Mouse (Mus musculus) frontal cortex, adult 2 months (tissue): ENCODE results near the gene Aldh4a1. TPM values are rescaled to one million over a fixed set of nuclear protein-coding genes. Genes with fewer than 3 reads are reported as not detected.

Experiments used
- DNase-seq, 2 experiments: peaks; one replicate each; pipeline ENCODE4 v3.0.0; 2022; ENCODE audit warnings: low spot score in 1 of 2; ENCODE audit errors: extremely low spot score in 1 of 2
- polyA plus RNA-seq: library from polyadenylated mRNA; depleted of rRNA; stranded (reverse); fragments of >200 nt; gene quantifications from 2 replicates; pipeline ENCODE4 v1.2.3, GENCODE M21; 2012; rRNA removed

Gene Aldh4a1
- polyA plus RNA-seq, 1 experiment, result 24.7 TPM

DNA sequence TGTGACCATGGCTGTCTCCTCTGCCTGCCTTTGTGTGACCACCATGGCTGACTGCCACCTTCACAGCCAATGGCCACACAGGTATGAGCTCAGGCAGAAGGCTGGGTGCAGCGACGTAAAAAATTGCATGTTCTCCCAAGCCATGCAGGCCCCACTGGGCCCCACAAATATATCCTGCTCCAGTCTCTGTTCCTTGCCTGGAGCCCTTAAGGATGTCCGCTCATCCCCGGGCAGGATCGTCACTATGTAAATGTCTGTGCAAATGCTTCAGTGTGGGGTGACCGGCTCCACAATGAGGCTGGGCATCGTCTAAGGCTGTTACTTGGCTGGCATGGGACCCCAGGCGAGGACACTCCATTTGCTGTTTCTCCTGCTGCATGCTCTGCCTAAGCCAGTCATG is 30.6 kb downstream of the Aldh4a1 start, which contains the start of gene Tas1r2:
TSS of gene Tas1r2 (plus strand) at position 301 of the 400 bp plus-strand sequence.
- DNase-seq, result no peak

DNA sequence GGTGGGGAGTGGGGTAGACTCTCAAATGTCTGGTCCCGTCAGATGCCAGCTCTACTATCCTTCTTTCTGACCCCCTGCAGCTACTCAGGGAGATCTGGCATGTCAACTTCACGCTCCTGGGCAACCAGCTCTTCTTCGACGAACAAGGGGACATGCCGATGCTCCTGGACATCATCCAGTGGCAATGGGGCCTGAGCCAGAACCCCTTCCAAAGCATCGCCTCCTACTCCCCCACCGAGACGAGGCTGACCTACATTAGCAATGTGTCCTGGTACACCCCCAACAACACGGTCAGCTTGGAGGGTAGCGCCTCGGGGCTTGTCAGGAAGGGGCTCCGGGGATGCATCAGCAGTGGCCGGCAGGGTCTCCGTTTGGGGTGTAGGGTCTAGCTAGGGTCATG is 39.2 kb downstream of the Aldh4a1 start:
- DNase-seq, result no peak

DNA sequence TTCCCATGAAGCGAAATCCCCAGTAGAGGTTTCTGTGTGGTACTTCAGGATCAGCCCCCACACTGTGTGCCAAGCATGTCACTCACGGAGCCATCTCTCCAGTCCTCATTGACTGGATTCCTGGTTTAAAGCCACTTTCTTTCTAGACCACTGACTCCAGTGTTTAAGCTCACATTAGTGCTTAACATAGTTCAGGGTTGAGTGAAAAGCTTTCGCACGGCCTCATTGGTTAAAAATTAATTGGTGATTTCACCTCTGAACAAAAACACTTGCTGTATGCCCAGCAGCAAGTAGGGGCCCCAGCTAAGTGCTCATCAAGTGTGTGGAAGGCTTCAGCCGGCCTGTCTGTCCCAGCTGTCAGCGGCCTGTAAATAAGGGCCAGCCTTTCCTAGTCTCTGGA is 45.0 kb downstream of the Aldh4a1 start:
- DNase-seq, result no peak

DNA sequence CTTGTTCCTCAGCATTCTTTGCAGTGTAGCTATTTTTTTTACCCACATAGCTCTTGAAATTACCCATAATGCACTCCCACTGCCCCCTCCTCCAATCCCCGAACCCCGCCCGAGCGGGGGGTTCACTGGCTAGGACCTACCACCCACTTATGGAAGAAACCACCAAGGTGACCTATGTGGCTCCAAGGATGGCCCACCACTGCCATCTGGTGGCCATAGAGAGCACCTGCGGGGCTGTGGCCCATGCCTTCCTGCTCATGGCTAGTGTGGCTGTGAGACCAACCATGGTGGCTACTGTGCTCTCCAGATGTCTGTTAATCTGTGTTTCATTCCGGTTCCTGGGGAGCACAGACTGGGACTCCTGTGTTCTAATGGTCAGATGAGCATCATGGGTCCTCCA is 47.2 kb downstream of the Aldh4a1 start:
- peak in 1 of 2 experiments; percentile 71 for DNase-seq

DNA sequence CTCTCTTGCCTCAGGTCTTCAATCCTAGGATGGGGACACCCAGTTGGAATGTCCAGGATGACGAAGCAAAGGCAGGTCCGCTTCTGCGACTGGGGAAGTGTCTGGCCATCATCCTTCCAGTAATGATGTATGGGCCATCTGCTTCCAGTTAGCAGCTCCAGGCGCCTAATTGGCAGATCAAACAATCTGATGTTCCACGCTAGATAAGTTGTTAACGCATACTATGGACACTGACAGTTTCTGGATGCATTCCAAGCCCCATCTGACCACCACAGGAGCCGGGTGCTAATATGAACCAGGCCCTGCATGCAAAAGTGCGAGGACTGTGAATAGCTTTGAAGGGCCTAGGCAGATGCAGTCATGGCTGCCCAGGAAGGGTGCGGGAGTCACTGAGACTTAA is 53.0 kb downstream of the Aldh4a1 start:
- no peak for DNase-seq

DNA sequence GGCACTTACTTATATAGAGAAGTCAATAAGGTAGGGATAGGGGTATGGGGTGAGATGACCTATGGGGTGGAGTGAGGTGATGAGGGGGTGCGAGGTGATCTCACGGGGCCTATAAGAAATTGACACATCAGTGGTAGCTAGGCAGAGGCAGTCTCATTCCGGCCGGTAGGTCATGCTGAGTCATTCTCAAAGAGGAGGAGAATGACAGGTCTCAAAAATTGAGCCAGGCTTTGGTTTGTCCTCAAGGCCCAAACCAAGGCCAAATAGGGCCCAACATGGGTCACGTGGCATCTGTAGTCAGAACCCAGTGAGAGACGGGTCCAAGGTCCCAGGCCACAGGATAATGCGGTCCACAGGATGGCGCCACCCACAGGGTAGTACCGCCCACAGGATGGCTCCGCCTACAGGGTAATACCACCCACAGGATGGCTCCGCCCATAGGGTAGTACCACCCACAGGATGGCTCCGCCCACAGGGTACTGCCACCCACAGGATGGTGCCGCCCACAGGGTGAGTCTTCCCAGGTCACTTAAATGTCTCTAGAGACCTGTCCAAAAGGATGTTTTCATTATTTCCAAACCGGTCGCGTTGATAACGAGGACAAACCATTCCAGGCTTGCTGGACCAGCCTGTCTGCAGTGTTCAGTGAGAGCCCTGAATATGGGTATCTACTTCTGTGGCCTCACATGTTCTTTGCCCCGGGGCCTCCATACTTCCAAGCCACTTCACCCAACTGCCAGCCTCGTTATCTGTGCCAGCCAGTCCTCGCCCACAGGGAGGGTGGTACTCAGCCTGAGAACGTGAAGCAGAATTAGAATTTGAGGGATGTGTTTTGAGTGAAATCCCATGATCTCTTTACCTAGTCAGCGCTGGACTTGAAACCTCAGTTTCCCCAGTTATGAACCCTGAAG is 61.3 kb downstream of the Aldh4a1 start:
- no peak for DNase-seq

DNA sequence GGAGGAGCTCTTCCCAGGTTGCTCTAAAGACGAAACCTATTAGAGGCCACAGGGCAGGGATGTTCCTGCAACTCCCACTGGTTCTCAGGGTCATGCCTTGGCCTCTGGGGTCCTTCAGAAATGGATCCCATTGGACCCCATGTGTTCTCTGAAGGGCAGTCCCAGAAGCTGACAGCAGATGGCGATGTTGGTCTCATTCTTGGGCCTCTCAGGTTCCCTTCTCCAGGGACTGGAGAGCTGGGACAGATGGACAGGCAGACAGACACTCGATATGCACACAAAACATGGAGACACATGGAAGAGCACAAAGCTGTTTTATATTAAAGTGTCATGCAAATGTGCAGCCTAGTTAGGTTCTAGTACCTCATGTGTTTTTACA is 62.0 kb downstream of the Aldh4a1 start:
- peak; percentile 14 to 82 for DNase-seq

DNA sequence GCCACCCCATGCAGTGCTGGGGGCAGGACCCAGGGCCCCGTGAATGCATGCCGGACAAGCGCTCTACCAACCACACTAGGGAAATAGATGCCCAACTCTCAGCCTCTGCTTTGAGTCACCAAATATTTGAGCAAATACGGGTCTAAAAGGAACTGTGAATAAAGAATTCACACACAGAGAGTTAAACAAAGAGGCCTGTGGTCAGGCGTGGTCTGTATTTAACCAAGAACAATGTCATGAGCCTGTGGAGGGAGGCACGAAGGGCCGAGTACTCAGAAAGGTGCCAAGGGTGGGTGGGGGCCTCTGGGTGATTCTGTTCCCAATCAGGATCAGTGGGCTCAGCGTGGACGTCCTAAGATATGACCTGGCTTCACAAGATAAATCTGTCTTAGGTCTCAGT is 65.4 kb downstream of the Aldh4a1 start:
- no peak for DNase-seq

DNA sequence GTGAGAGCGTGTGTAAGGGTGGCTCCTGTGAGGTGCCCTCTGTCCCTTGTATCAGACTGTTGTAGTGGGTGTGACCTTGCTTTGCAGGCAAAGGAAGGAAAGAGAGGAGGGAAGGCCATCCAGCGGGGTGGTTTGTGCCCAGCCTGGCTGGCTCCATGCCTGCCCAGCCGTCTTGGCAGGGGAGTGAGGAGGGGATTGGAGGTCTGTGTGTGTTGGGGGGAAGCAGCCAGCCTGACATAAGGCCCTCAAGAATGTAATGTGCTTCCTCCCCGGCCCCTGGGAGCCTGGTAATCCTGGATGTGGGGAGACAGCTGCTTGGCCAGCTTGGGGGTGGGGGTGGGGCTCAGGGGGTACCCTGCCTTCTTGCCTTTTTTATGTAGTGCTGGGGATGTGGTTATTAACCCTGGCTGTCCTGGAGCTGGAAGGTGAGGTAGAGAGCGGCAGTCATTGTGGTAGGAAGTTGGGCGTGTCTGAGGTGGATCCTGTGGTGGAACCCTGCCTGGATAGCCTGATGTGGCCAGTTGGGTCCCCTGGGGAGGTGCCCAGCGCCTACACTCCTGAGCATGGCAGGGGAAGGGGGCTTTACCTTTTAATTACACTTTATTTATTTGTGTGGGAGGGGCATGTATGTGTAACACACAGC is 67.1 kb downstream of the Aldh4a1 start:
- no peak for DNase-seq

DNA sequence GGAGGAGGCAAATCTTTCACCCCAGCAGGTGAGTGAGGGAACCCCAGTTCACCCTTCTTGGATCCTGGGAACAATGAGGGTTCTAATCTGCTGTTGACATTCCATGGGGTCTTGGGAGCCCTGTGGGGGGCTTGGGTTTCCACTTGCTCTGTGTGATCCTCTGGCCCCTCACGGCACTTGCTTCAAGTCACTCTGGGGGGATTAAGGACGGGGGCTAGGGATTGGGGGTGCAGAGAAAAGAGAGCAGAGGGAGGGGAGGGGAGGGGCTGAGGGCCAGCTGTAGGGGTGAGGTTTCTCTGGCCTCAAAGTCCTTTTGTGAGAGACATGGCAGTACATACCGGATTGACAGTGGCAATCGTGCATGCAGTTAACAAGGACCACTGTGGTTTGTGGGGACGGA is 70.6 kb downstream of the Aldh4a1 start:
- DNase-seq, result no peak

DNA sequence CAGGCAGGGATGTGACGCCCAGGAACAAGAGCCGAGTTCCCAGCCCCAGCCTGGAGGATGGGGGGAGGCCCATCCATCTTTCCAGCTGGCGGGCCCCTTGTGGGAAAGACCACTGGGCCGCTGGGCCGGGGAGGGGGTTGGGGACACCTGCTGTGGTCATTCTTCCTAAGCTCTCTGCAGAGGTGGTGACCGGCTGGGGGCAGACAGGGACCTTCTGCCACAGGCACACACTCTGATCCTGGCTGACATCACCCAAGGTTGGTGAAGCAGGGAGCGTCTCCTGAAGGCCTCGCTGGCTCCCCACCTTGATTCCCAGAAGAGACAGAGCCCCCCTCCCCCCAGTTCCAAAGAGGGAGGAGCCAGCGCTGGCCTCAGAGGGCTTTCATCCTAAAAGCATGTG is 75.1 kb downstream of the Aldh4a1 start:
- DNase-seq, result no peak

DNA sequence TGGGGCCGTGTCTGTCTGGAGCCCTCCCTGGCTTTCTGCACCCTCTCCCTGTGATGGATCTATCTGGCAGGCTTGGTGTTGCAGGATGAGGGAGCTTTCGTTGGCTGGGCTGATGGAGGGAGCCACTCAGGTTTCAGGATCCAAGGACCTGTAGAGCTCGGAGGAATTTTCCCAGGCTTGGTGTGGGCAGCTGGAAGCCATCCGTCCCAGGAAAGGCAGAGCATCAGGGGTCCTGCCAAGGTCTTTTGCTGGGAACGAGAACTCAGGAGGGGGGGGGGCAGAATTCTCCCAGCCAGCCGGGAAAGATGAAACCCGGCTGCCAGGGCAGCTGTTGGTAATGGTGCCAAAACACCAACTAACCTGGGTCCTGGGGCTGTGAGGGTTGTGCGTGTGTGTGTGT is 75.9 kb downstream of the Aldh4a1 start:
- DNase-seq, result no peak

Other genes starting within 250 kb of the Aldh4a1 start
- 10.1 TPM in 2 replicates for gene Iffo2, start 92.3 kb upstream of the Aldh4a1 start, polyA plus RNA-seq
- gene Gm21969, start 19.7 kb upstream of the Aldh4a1 start, polyA plus RNA-seq, result 0.02 and 0.04 TPM in 2 replicates
- 0.06 TPM in 1 of 2 replicates, not detected in the other for gene Tas1r2, start 30.7 kb downstream of the Aldh4a1 start, polyA plus RNA-seq
- 0.02 TPM in 1 of 2 replicates, not detected in the other for gene Pax7, start 210.7 kb downstream of the Aldh4a1 start, polyA plus RNA-seq